Mouse (Mus musculus): ENCODE results near the gene Ssu72. TPM values are rescaled to one million over a fixed set of nuclear protein-coding genes. Genes with fewer than 3 reads are reported as not detected.

Gene Ssu72
- polyA plus RNA-seq, 1 experiment from 2014 or later, result 150 TPM

GRCm38 (mm10) chr4:155761356-155762099 lies 56.9 kb downstream of the Ssu72 start:
- H3K36me3 ChIP-seq (ENCODE audit: control insufficient read depth, insufficient read depth), result no peaks in the 10 kb centered on the region
- H3K4me1 ChIP-seq (replicated peaks; ENCODE audit: control insufficient read depth, insufficient read depth, low read length), result peaks cover 20% of the 10 kb centered on the region
- ATAC-seq, result no peak
- no peaks in the 10 kb centered on the region for H3K9me3 ChIP-seq (ENCODE audit: control insufficient read depth, low read length)
- H3K27me3 ChIP-seq (replicated peaks; ENCODE audit: control insufficient read depth, insufficient read depth, low read length), result no peaks in the 10 kb centered on the region
- no peak overlapping the region for H3K27ac ChIP-seq (ENCODE audit: low read length)
- peak overlapping the region; percentile 80 for H3K4me3 ChIP-seq (replicated peaks; ENCODE audit: low read length)
- WGBS, result 2% methylated on average over 28 of the region's 28 CpGs
- H3K4me2 ChIP-seq (ENCODE audit: low read length), result peak overlapping the region; percentile 97
- H3K9ac ChIP-seq (replicated peaks; ENCODE audit: low read depth, low read length), result peak overlapping the region; percentile 73

GRCm38 (mm10) chr4:155762357-155762756 lies 57.8 kb downstream of the Ssu72 start:
- no peak for ATAC-seq
- no peaks in the 10 kb centered on the region for H3K9me3 ChIP-seq (ENCODE audit: control insufficient read depth, low read length)
- H3K4me1 ChIP-seq (replicated peaks; ENCODE audit: control insufficient read depth, insufficient read depth, low read length), result peaks cover 20% of the 10 kb centered on the region
- H3K9ac ChIP-seq (replicated peaks; ENCODE audit: low read depth, low read length), result no peak overlapping the region
- H3K4me3 ChIP-seq (replicated peaks; ENCODE audit: low read length), result no peak overlapping the region
- no peaks in the 10 kb centered on the region for H3K36me3 ChIP-seq (ENCODE audit: control insufficient read depth, insufficient read depth)
- no peaks in the 10 kb centered on the region for H3K27me3 ChIP-seq (replicated peaks; ENCODE audit: control insufficient read depth, insufficient read depth, low read length)
- H3K27ac ChIP-seq (ENCODE audit: low read length), result no peak overlapping the region
- H3K4me2 ChIP-seq (ENCODE audit: low read length), result no peak overlapping the region
- 98% methylated on average over 3 of the region's 3 CpGs for WGBS

GRCm38 (mm10) chr4:155769496-155769879 lies 64.9 kb downstream of the Ssu72 start:
- ATAC-seq, result no peak
- Histone ChIP-seq H3K4me1 (replicated peaks; ENCODE audit: control insufficient read depth, insufficient read depth, low read length) (peaks cover 15% of the 10 kb centered on the region), H3K27me3 (replicated peaks; ENCODE audit: control insufficient read depth, insufficient read depth, low read length) (peaks cover 5% of the 10 kb centered on the region; the same call in 1 of the 2 replicates), H3K4me3 (replicated peaks; ENCODE audit: low read length) (peak overlapping the region; percentile 57), H3K27ac (ENCODE audit: low read length) (no peak overlapping the region), H3K9me3 (ENCODE audit: control insufficient read depth, low read length) (no peaks in the 10 kb centered on the region), H3K9ac (replicated peaks; ENCODE audit: low read depth, low read length) (peak overlapping the region; percentile 86), H3K4me2 (ENCODE audit: low read length) (peak overlapping the region; percentile 63), H3K36me3 (ENCODE audit: control insufficient read depth, insufficient read depth) (no peaks in the 10 kb centered on the region)
- 56% methylated on average over 5 of the region's 5 CpGs for WGBS

GRCm38 (mm10) chr4:155769880-155770512 lies 65.4 kb downstream of the Ssu72 start:
- no peaks in the 10 kb centered on the region for H3K36me3 ChIP-seq (ENCODE audit: control insufficient read depth, insufficient read depth)
- under 1% methylated on average over 39 of the region's 39 CpGs for WGBS
- peak overlapping the region; percentile 86 for H3K9ac ChIP-seq (replicated peaks; ENCODE audit: low read depth, low read length)
- H3K27me3 ChIP-seq (replicated peaks; ENCODE audit: control insufficient read depth, insufficient read depth, low read length), result peaks cover 6% of the 10 kb centered on the region
- H3K27ac ChIP-seq (ENCODE audit: low read length), result no peak overlapping the region
- no peaks in the 10 kb centered on the region for H3K9me3 ChIP-seq (ENCODE audit: control insufficient read depth, low read length)
- ATAC-seq, result peak; percentile 78
- peak overlapping the region; percentile 63 for H3K4me2 ChIP-seq (ENCODE audit: low read length)
- peaks cover 20% of the 10 kb centered on the region for H3K4me1 ChIP-seq (replicated peaks; ENCODE audit: control insufficient read depth, insufficient read depth, low read length)
- peak overlapping the region; percentile 57 for H3K4me3 ChIP-seq (replicated peaks; ENCODE audit: low read length)

GRCm38 (mm10) chr4:155770626-155771025 lies 66.0 kb downstream of the Ssu72 start:
- WGBS, result 40% methylated on average over 24 of the region's 24 CpGs
- Histone ChIP-seq H3K27ac (ENCODE audit: low read length) (no peak overlapping the region), H3K36me3 (ENCODE audit: control insufficient read depth, insufficient read depth) (no peaks in the 10 kb centered on the region)

GRCm38 (mm10) chr4:155771706-155772105 lies 67.1 kb downstream of the Ssu72 start:
- ATAC-seq, result no peak
- H3K36me3 ChIP-seq (ENCODE audit: control insufficient read depth, insufficient read depth), result no peaks in the 10 kb centered on the region
- H3K4me3 ChIP-seq (replicated peaks; ENCODE audit: low read length), result no peak overlapping the region
- no peaks in the 10 kb centered on the region for H3K9me3 ChIP-seq (ENCODE audit: control insufficient read depth, low read length)
- H3K4me1 ChIP-seq (replicated peaks; ENCODE audit: control insufficient read depth, insufficient read depth, low read length), result peaks cover 29% of the 10 kb centered on the region
- H3K9ac ChIP-seq (replicated peaks; ENCODE audit: low read depth, low read length), result no peak overlapping the region
- H3K27ac ChIP-seq (ENCODE audit: low read length), result no peak overlapping the region
- no peak overlapping the region for H3K4me2 ChIP-seq (ENCODE audit: low read length)
- 82% methylated on average over 2 of the region's 2 CpGs for WGBS
- H3K27me3 ChIP-seq (replicated peaks; ENCODE audit: control insufficient read depth, insufficient read depth, low read length), result peaks cover 8% of the 10 kb centered on the region

More at GRCm38 (mm10) chr4:155770626-155771025, 66.0 kb downstream of the Ssu72 start:
- peak; percentile 0; the same call in 1 of the 2 replicates for ATAC-seq
- H3K9ac ChIP-seq (replicated peaks; ENCODE audit: low read depth, low read length), result peak overlapping the region; percentile 86
- peaks cover 25% of the 10 kb centered on the region for H3K4me1 ChIP-seq (replicated peaks; ENCODE audit: control insufficient read depth, insufficient read depth, low read length)
- H3K4me3 ChIP-seq (replicated peaks; ENCODE audit: low read length), result peak overlapping the region; percentile 57
- H3K27me3 ChIP-seq (replicated peaks; ENCODE audit: control insufficient read depth, insufficient read depth, low read length), result peaks cover 8% of the 10 kb centered on the region
- H3K4me2 ChIP-seq (ENCODE audit: low read length), result peak overlapping the region; percentile 63
- H3K9me3 ChIP-seq (ENCODE audit: control insufficient read depth, low read length), result no peaks in the 10 kb centered on the region

GRCm38 (mm10) chr4:155772786-155773185 lies 68.2 kb downstream of the Ssu72 start:
- Histone ChIP-seq H3K27me3 (replicated peaks; ENCODE audit: control insufficient read depth, insufficient read depth, low read length) (peaks cover 8% of the 10 kb centered on the region), H3K9ac (replicated peaks; ENCODE audit: low read depth, low read length) (no peak overlapping the region), H3K27ac (ENCODE audit: low read length) (no peak overlapping the region), H3K36me3 (ENCODE audit: control insufficient read depth, insufficient read depth) (no peaks in the 10 kb centered on the region), H3K4me3 (replicated peaks; ENCODE audit: low read length) (no peak overlapping the region; the same call in 1 of the 2 replicates), H3K4me2 (ENCODE audit: low read length) (no peak overlapping the region), H3K4me1 (replicated peaks; ENCODE audit: control insufficient read depth, insufficient read depth, low read length) (peaks cover 29% of the 10 kb centered on the region), H3K9me3 (ENCODE audit: control insufficient read depth, low read length) (no peaks in the 10 kb centered on the region)
- 90% methylated on average over 13 of the region's 13 CpGs for WGBS
- ATAC-seq, result no peak

GRCm38 (mm10) chr4:155773335-155774078 lies 68.9 kb downstream of the Ssu72 start:
- 32% methylated on average over 5 of the region's 5 CpGs for WGBS
- Histone ChIP-seq H3K4me3 (replicated peaks; ENCODE audit: low read length) (peak overlapping the region; percentile 41), H3K27ac (ENCODE audit: low read length) (no peak overlapping the region), H3K36me3 (ENCODE audit: control insufficient read depth, insufficient read depth) (no peaks in the 10 kb centered on the region), H3K9me3 (ENCODE audit: control insufficient read depth, low read length) (no peaks in the 10 kb centered on the region), H3K9ac (replicated peaks; ENCODE audit: low read depth, low read length) (no peak overlapping the region), H3K27me3 (replicated peaks; ENCODE audit: control insufficient read depth, insufficient read depth, low read length) (peaks cover 8% of the 10 kb centered on the region), H3K4me2 (ENCODE audit: low read length) (peak overlapping the region; percentile 59), H3K4me1 (replicated peaks; ENCODE audit: control insufficient read depth, insufficient read depth, low read length) (peaks cover 29% of the 10 kb centered on the region)
- ATAC-seq, result no peak

GRCm38 (mm10) chr4:155774280-155774754 lies 69.7 kb downstream of the Ssu72 start, which contains the start of gene Vwa1:
Gene Vwa1, minus strand, starts transcription at chr4:155774698.
- no peaks in the 10 kb centered on the region for H3K36me3 ChIP-seq (ENCODE audit: control insufficient read depth, insufficient read depth)
- peaks cover 8% of the 10 kb centered on the region for H3K27me3 ChIP-seq (replicated peaks; ENCODE audit: control insufficient read depth, insufficient read depth, low read length)
- ATAC-seq, result peak; percentile 76
- H3K4me3 ChIP-seq (replicated peaks; ENCODE audit: low read length), result peak within 1 kb of the TSS; percentile 41
- peak within 1 kb of the TSS; percentile 29; the same call in 1 of the 2 replicates for H3K27ac ChIP-seq (ENCODE audit: low read length)
- H3K4me2 ChIP-seq (ENCODE audit: low read length), result peak within 1 kb of the TSS; percentile 59
- 1% methylated on average over 35 of the region's 35 CpGs for WGBS
- H3K9me3 ChIP-seq (ENCODE audit: control insufficient read depth, low read length), result no peaks in the 10 kb centered on the region
- H3K9ac ChIP-seq (replicated peaks; ENCODE audit: low read depth, low read length), result peak within 1 kb of the TSS; percentile 51
- H3K4me1 ChIP-seq (replicated peaks; ENCODE audit: control insufficient read depth, insufficient read depth, low read length), result peaks cover 29% of the 10 kb centered on the region
